10 mouse cellular contexts compared by ENCODE assay signal in genomic region chr11:85840803-85841145, GRCm38 (mm10). TPM values are rescaled to one million over a fixed set of nuclear protein-coding genes. Genes with fewer than 3 reads are reported as not detected.
DNase-seq lines count a peak whose midpoint lies in the region; ATAC-seq lines count a peak whose summit lies in the region.
"Had no signal": no experiment of that assay in that cellular context is flagged by ENCODE, and none has a peak within 500 bp of the region (broad histone marks: within the 10 kb centered on the region; RNA-seq: fewer than 3 reads in every experiment).

No protein-coding gene starts in this region.

- peak overlapping the region; percentile 88 for H3K4me2 ChIP-seq in heart, embryonic 13.5 days

- no peak for DNase-seq in heart, postnatal 36 days
- peak; percentile 13 for DNase-seq in heart, postnatal 4 days
- DNase-seq in lung, postnatal 10 days: peak; percentile 30
- no peak for DNase-seq in layer of hippocampus, postnatal 10 days (ENCODE audit: low spot score in 2 of 2)
- no peak for DNase-seq in cerebellum, adult 9-11 months

- peaks cover 59% of the 10 kb centered on the region for H3K4me1 ChIP-seq in heart, embryonic 13.5 days
- peaks cover 7% of the 10 kb centered on the region for H3K4me1 ChIP-seq in brown adipose tissue, adult 24 weeks (ENCODE audit: control insufficient read depth, insufficient read depth, insufficient read length, low read length)

- H3K36me3 ChIP-seq in heart, embryonic 13.5 days: no peaks in the 10 kb centered on the region
- H3K36me3 ChIP-seq: G1E had no signal

- intact Hi-C loops in heart, postnatal 36 days (cut with DNase I): loop anchor here (5.0 kb wide), 2 partner anchors 323 to 458 kb away; no protein-coding TSS in a partner anchor

- H3K4me3 ChIP-seq in heart, embryonic 13.5 days: peak overlapping the region; percentile 73
- peak overlapping the region; percentile 11 for H3K4me3 ChIP-seq in brown adipose tissue, adult 24 weeks (ENCODE audit: insufficient read depth, low read depth, low read length)

- 12% methylated on average over 21 of the region's 21 CpGs for WGBS in heart, embryonic 13.5 days

- 0 out of 2 replicates have a peak overlapping the region, but pooled peaks have one; percentile 3 for H3K27ac ChIP-seq in heart, embryonic 13.5 days (replicated peaks)
- no peak overlapping the region for H3K27ac ChIP-seq in brown adipose tissue, adult 24 weeks (replicated peaks; ENCODE audit: low read depth, low read length)

- no peak for ATAC-seq in heart, embryonic 13.5 days (ENCODE audit: extremely low read depth, insufficient number of reproducible peaks, low FRiP score, low TSS enrichment)
- no peak for ATAC-seq in erythroid progenitor cell, adult 5-6 weeks (replicated peaks; ENCODE audit: low FRiP score, poor library complexity, severe bottlenecking)

- H3K9me3 ChIP-seq in heart, embryonic 13.5 days: no peaks in the 10 kb centered on the region

- H3K27me3 ChIP-seq in heart, embryonic 13.5 days (replicated peaks): peaks cover 82% of the 10 kb centered on the region

- peak overlapping the region; percentile 90 for H3K9ac ChIP-seq in heart, embryonic 13.5 days

RNA-seq across cellular contexts. Expression of gene Tbx2, which starts 8.4 kb away (rescaled TPM):
- 2.0 and 2.9 TPM in 2 replicates for polyA plus RNA-seq in heart, embryonic 13.5 days (2015; fragmentation: Nextera tagmentation; extraction: Ambion mirVana)
- 1 to 10 TPM; 6.2 to 6.9 TPM for total RNA-seq in heart, postnatal 36 days (2021)
- 1.2 and 1.5 TPM in 2 replicates for polyA plus RNA-seq in brown adipose tissue, adult 24 weeks (2012; ENCODE audit: insufficient read depth, insufficient read length, missing spikeins)
- 10 to 100 TPM; 11.3 to 11.5 TPM for total RNA-seq in heart, postnatal 4 days (2021)
- 1 to 10 TPM; 3.0 to 3.9 TPM for total RNA-seq in layer of hippocampus, postnatal 10 days (2021)
- 1.1 TPM in 1 of 2 replicates, not detected in the other for total RNA-seq in erythroid progenitor cell, adult 5-6 weeks (2015; ENCODE audit: low replicate concordance)
- total RNA-seq in erythroid progenitor cell, adult 5-6 weeks (2017; ENCODE audit: low replicate concordance): 1.4 TPM in 1 of 2 replicates, not detected in the other

RNA-seq across cellular contexts. Expression of gene Gm11444, which starts 9.4 kb away (rescaled TPM):
- not detected in 2 replicates for polyA plus RNA-seq in heart, embryonic 13.5 days (2015; fragmentation: Nextera tagmentation; extraction: Ambion mirVana)
- not detected for total RNA-seq in heart, postnatal 36 days (2021)
- not detected in 2 replicates for polyA plus RNA-seq in brown adipose tissue, adult 24 weeks (2012; ENCODE audit: insufficient read depth, insufficient read length, missing spikeins)
- total RNA-seq in heart, postnatal 4 days (2021): not detected
- total RNA-seq in layer of hippocampus, postnatal 10 days (2021): not detected
- total RNA-seq in erythroid progenitor cell, adult 5-6 weeks (2015; ENCODE audit: low replicate concordance): not detected in 2 replicates
- total RNA-seq in erythroid progenitor cell, adult 5-6 weeks (2017; ENCODE audit: low replicate concordance): not detected in 2 replicates
- total RNA-seq: G1E; liver, adult 2 months had no signal
- polyA plus RNA-seq: G1E; liver, adult 2 months had no signal

RNA-seq across cellular contexts. Expression of gene Tbx4, which starts 45.4 kb away (rescaled TPM):
- 2.5 and 3.2 TPM in 2 replicates for polyA plus RNA-seq in heart, embryonic 13.5 days (2015; fragmentation: Nextera tagmentation; extraction: Ambion mirVana)
- not detected for total RNA-seq in heart, postnatal 36 days (2021)
- polyA plus RNA-seq in brown adipose tissue, adult 24 weeks (2012; ENCODE audit: insufficient read depth, insufficient read length, missing spikeins): not detected in 2 replicates
- total RNA-seq in heart, postnatal 4 days (2021): under 1 TPM in 1 of 2 experiments, not detected in 1; 0.09 TPM
- total RNA-seq in layer of hippocampus, postnatal 10 days (2021): under 1 TPM; 0.54 to 0.69 TPM
- total RNA-seq in erythroid progenitor cell, adult 5-6 weeks (2015; ENCODE audit: low replicate concordance): not detected in 2 replicates
- total RNA-seq in erythroid progenitor cell, adult 5-6 weeks (2017; ENCODE audit: low replicate concordance): not detected in 2 replicates
- total RNA-seq: G1E; liver, adult 2 months had no signal
- polyA plus RNA-seq: G1E had no signal

Comparison
In these comparisons a context has a peak if more than half of its experiments do, and no peak if none do; other contexts are left out.
1. DNase-seq: peak in heart, postnatal 4 days (single experiment) and lung, postnatal 10 days (single experiment); none in heart, postnatal 36 days (0 of 2), layer of hippocampus, postnatal 10 days (0 of 2) and cerebellum, adult 9-11 months (single experiment).